Mouse (Mus musculus): Measurements from ENCODE around the gene Cux1. TPM values are rescaled to one million over a fixed set of nuclear protein-coding genes. Genes with fewer than 3 reads are reported as not detected.

The Cux1 gene
- polyA plus RNA-seq, 1 experiment from 2014 or later: 89.1 TPM

GRCm38 (mm10) chr5:136449801-136450200, 117.5 kb downstream of the Cux1 start:
- no peak for DNase-seq (ENCODE audit: low spot score)

GRCm38 (mm10) chr5:136445967-136446366, 121.3 kb downstream of the Cux1 start:
- no peak overlapping the region for H3K9ac ChIP-seq
- H3K27me3 ChIP-seq (ENCODE audit: control insufficient read depth, insufficient read depth, low read length): no peaks in the 10 kb centered on the region
- peaks cover 5% of the 10 kb centered on the region; the same call in 1 of the 2 replicates for H3K4me1 ChIP-seq (replicated peaks; ENCODE audit: control insufficient read depth, insufficient read depth, low read length)
- no peaks in the 10 kb centered on the region for H3K9me3 ChIP-seq (ENCODE audit: control insufficient read depth, low read length)
- no peak for ATAC-seq (ENCODE audit: low FRiP score)
- no peak overlapping the region for H3K4me3 ChIP-seq (replicated peaks; ENCODE audit: low read length)
- 81% methylated on average over 5 of the region's 5 CpGs for WGBS
- H3K4me2 ChIP-seq (replicated peaks): no peak overlapping the region
- DNase-seq (ENCODE audit: low spot score): no peak
- no peak overlapping the region for H3K27ac ChIP-seq
- H3K36me3 ChIP-seq (replicated peaks; ENCODE audit: control insufficient read depth, insufficient read depth): no peaks in the 10 kb centered on the region

More at GRCm38 (mm10) chr5:136449801-136450200, 117.5 kb downstream of the Cux1 start:
- H3K27me3 ChIP-seq (ENCODE audit: control insufficient read depth, insufficient read depth, low read length): no peaks in the 10 kb centered on the region
- no peaks in the 10 kb centered on the region for H3K36me3 ChIP-seq (replicated peaks; ENCODE audit: control insufficient read depth, insufficient read depth)
- no peak overlapping the region for H3K27ac ChIP-seq
- H3K4me2 ChIP-seq (replicated peaks): no peak overlapping the region
- H3K9me3 ChIP-seq (ENCODE audit: control insufficient read depth, low read length): no peaks in the 10 kb centered on the region
- ATAC-seq (ENCODE audit: low FRiP score): no peak
- no peak overlapping the region for H3K9ac ChIP-seq
- H3K4me1 ChIP-seq (replicated peaks; ENCODE audit: control insufficient read depth, insufficient read depth, low read length): no peaks in the 10 kb centered on the region
- no peak overlapping the region for H3K4me3 ChIP-seq (replicated peaks; ENCODE audit: low read length)

GRCm38 (mm10) chr5:136442238-136443187, 124.8 kb downstream of the Cux1 start:
- Histone ChIP-seq H3K4me3 (replicated peaks; ENCODE audit: low read length) (no peak overlapping the region), H3K4me1 (replicated peaks; ENCODE audit: control insufficient read depth, insufficient read depth, low read length) (peaks cover 5% of the 10 kb centered on the region; the same call in 1 of the 2 replicates), H3K9me3 (ENCODE audit: control insufficient read depth, low read length) (no peaks in the 10 kb centered on the region), H3K4me2 (replicated peaks) (no peak overlapping the region), H3K9ac (no peak overlapping the region), H3K36me3 (replicated peaks; ENCODE audit: control insufficient read depth, insufficient read depth) (no peaks in the 10 kb centered on the region), H3K27ac (0 out of 2 replicates have a peak overlapping the region, but pooled peaks have one; percentile 16), H3K27me3 (ENCODE audit: control insufficient read depth, insufficient read depth, low read length) (no peaks in the 10 kb centered on the region)
- WGBS: 51% methylated on average over 11 of the region's 11 CpGs
- no peak for DNase-seq (ENCODE audit: low spot score)
- peak; percentile 43; the same call in 1 of the 2 replicates for ATAC-seq (ENCODE audit: low FRiP score)

GRCm38 (mm10) chr5:136429647-136430046, 137.6 kb downstream of the Cux1 start:
- ATAC-seq (ENCODE audit: low FRiP score) (no peak), DNase-seq (ENCODE audit: low spot score) (no peak)
- no peaks in the 10 kb centered on the region for H3K27me3 ChIP-seq (ENCODE audit: control insufficient read depth, insufficient read depth, low read length)
- WGBS: 84% methylated on average over 4 of the region's 4 CpGs
- H3K9ac ChIP-seq: no peak overlapping the region
- H3K9me3 ChIP-seq (ENCODE audit: control insufficient read depth, low read length): no peaks in the 10 kb centered on the region
- H3K27ac ChIP-seq: no peak overlapping the region
- no peak overlapping the region for H3K4me3 ChIP-seq (replicated peaks; ENCODE audit: low read length)
- H3K4me2 ChIP-seq (replicated peaks): no peak overlapping the region
- H3K4me1 ChIP-seq (replicated peaks; ENCODE audit: control insufficient read depth, insufficient read depth, low read length): peaks cover 20% of the 10 kb centered on the region
- no peaks in the 10 kb centered on the region for H3K36me3 ChIP-seq (replicated peaks; ENCODE audit: control insufficient read depth, insufficient read depth)

- no peak overlapping the region for H3K4me2 ChIP-seq (replicated peaks)
- no peak overlapping the region for H3K9ac ChIP-seq
- no peaks in the 10 kb centered on the region for H3K36me3 ChIP-seq (replicated peaks; ENCODE audit: control insufficient read depth, insufficient read depth)
- no peaks in the 10 kb centered on the region for H3K27me3 ChIP-seq (ENCODE audit: control insufficient read depth, insufficient read depth, low read length)
- H3K27ac ChIP-seq: peak overlapping the region; percentile 68; the same call in 1 of the 2 replicates
- H3K4me1 ChIP-seq (replicated peaks; ENCODE audit: control insufficient read depth, insufficient read depth, low read length): peaks cover 20% of the 10 kb centered on the region
- H3K4me3 ChIP-seq (replicated peaks; ENCODE audit: low read length): no peak overlapping the region
- DNase-seq (ENCODE audit: low spot score) (no peak), ATAC-seq (ENCODE audit: low FRiP score) (no peak)
- no peaks in the 10 kb centered on the region for H3K9me3 ChIP-seq (ENCODE audit: control insufficient read depth, low read length)
- 71% methylated on average over 6 of the region's 6 CpGs for WGBS
These were observed 138.7 kb downstream of the Cux1 start for GRCm38 (mm10) chr5:136428498-136429060.

GRCm38 (mm10) chr5:136427772-136428497, 139.4 kb downstream of the Cux1 start:
- ATAC-seq (ENCODE audit: low FRiP score): no peak
- 50% methylated on average over 13 of the region's 13 CpGs for WGBS
- no peak overlapping the region for H3K9ac ChIP-seq

GRCm38 (mm10) chr5:136427121-136427771, 140.0 kb downstream of the Cux1 start:
- DNase-seq (ENCODE audit: low spot score) (no peak), ATAC-seq (ENCODE audit: low FRiP score) (no peak)
- Histone ChIP-seq H3K9me3 (ENCODE audit: control insufficient read depth, low read length) (no peaks in the 10 kb centered on the region), H3K4me3 (replicated peaks; ENCODE audit: low read length) (no peak overlapping the region), H3K4me1 (replicated peaks; ENCODE audit: control insufficient read depth, insufficient read depth, low read length) (peaks cover 20% of the 10 kb centered on the region), H3K27ac (peak overlapping the region; percentile 68; the same call in 1 of the 2 replicates), H3K9ac (no peak overlapping the region), H3K27me3 (ENCODE audit: control insufficient read depth, insufficient read depth, low read length) (no peaks in the 10 kb centered on the region), H3K4me2 (replicated peaks) (no peak overlapping the region), H3K36me3 (replicated peaks; ENCODE audit: control insufficient read depth, insufficient read depth) (no peaks in the 10 kb centered on the region)
- 74% methylated on average over 4 of the region's 4 CpGs for WGBS

More at GRCm38 (mm10) chr5:136427772-136428497, 139.4 kb downstream of the Cux1 start:
- DNase-seq (ENCODE audit: low spot score): no peak
- Histone ChIP-seq H3K9me3 (ENCODE audit: control insufficient read depth, low read length) (no peaks in the 10 kb centered on the region), H3K27me3 (ENCODE audit: control insufficient read depth, insufficient read depth, low read length) (no peaks in the 10 kb centered on the region), H3K4me3 (replicated peaks; ENCODE audit: low read length) (no peak overlapping the region), H3K4me1 (replicated peaks; ENCODE audit: control insufficient read depth, insufficient read depth, low read length) (peaks cover 20% of the 10 kb centered on the region), H3K4me2 (replicated peaks) (no peak overlapping the region), H3K27ac (peak overlapping the region; percentile 68), H3K36me3 (replicated peaks; ENCODE audit: control insufficient read depth, insufficient read depth) (no peaks in the 10 kb centered on the region)

GRCm38 (mm10) chr5:136422948-136423347, 144.3 kb downstream of the Cux1 start:
- Histone ChIP-seq H3K9ac (no peak overlapping the region), H3K9me3 (ENCODE audit: control insufficient read depth, low read length) (no peaks in the 10 kb centered on the region), H3K4me1 (replicated peaks; ENCODE audit: control insufficient read depth, insufficient read depth, low read length) (peaks cover 9% of the 10 kb centered on the region), H3K4me3 (replicated peaks; ENCODE audit: low read length) (no peak overlapping the region), H3K36me3 (replicated peaks; ENCODE audit: control insufficient read depth, insufficient read depth) (no peaks in the 10 kb centered on the region), H3K4me2 (replicated peaks) (no peak overlapping the region), H3K27ac (no peak overlapping the region), H3K27me3 (ENCODE audit: control insufficient read depth, insufficient read depth, low read length) (no peaks in the 10 kb centered on the region)
- ATAC-seq (ENCODE audit: low FRiP score): no peak
- no peak for DNase-seq (ENCODE audit: low spot score)
- 94% methylated on average over 2 of the region's 2 CpGs for WGBS

Data from hindbrain, embryonic 14.5 days (tissue).